In the genomic region with DNA sequence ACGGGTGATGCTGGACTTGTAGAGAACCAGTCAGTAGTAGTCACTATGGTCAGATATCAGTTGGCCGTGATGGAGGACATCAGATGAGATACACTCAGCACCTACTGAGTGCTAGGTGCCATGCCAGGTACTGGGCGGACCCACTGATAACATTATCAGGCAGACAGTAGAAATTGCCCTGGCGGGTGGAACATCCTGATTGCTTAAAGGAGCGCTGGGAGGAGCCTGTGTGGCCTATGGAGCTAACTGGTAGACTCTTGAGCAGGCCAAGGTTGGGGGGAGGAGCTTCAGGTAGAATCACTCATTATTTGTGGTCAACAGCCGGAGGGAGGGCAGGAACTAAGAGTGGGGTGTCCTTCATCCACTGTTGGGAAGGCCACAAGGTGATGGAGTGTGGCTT, we compare ENCODE assay signal across 16 mouse cellular contexts. TPM values are rescaled to one million over a fixed set of nuclear protein-coding genes. Genes with fewer than 3 reads are reported as not detected.
DNase-seq lines count a peak whose midpoint lies in the region; ATAC-seq and TF ChIP-seq lines count a peak whose summit lies in the region.
"Had no signal": no experiment of that assay in that cellular context is flagged by ENCODE, and none has a peak within 500 bp of the region (broad histone marks: within the 10 kb centered on the region; RNA-seq: fewer than 3 reads in every experiment).

No protein-coding gene starts in this region.

- peaks cover 6% of the 10 kb centered on the region for H3K79me2 ChIP-seq in heart, adult 2 months (replicated peaks; ENCODE audit: control insufficient read depth, insufficient read depth, low read length)

- intact Hi-C loops in heart, adult 2 months (cut with DNase I), result no loop called here

- no peak overlapping the region for H3K4me3 ChIP-seq in heart, embryonic 10.5 days
- no peak overlapping the region for H3K4me3 ChIP-seq in heart, adult 2 months
- H3K4me3 ChIP-seq in neural tube, embryonic 11.5 days (ENCODE audit: low read depth, low read length), result no peak overlapping the region
- no peak overlapping the region for H3K4me3 ChIP-seq in intestine, embryonic 16.5 days (ENCODE audit: low read length)
- H3K4me3 ChIP-seq: embryonic facial prominence, embryonic 10.5 days; forebrain, embryonic 13.5 days; hindbrain, embryonic 15.5 days; midbrain, embryonic 12.5 days had no signal

- no peak overlapping the region for H3K9ac ChIP-seq in heart, adult 2 months (ENCODE audit: low read depth, low read length)
- no peak overlapping the region for H3K9ac ChIP-seq in neural tube, embryonic 11.5 days (ENCODE audit: low read length)
- no peak overlapping the region for H3K9ac ChIP-seq in intestine, embryonic 16.5 days (ENCODE audit: low read depth, low read length)
- H3K9ac ChIP-seq: forebrain, embryonic 13.5 days; hindbrain, embryonic 15.5 days; lung, embryonic 14.5 days; midbrain, embryonic 12.5 days had no signal

- peak overlapping the region; percentile 87; the same call in 1 of the 2 replicates for H3K27ac ChIP-seq in heart, embryonic 10.5 days
- H3K27ac ChIP-seq in heart, adult 2 months, result no peak overlapping the region
- H3K27ac ChIP-seq in neural tube, embryonic 11.5 days (ENCODE audit: low read depth, low read length), result no peak overlapping the region
- H3K27ac ChIP-seq in intestine, embryonic 16.5 days (ENCODE audit: low read length), result no peak overlapping the region
- H3K27ac ChIP-seq: embryonic facial prominence, embryonic 10.5 days; forebrain, embryonic 13.5 days; hindbrain, embryonic 15.5 days; midbrain, embryonic 12.5 days had no signal

- no peak for DNase-seq in heart, embryonic 10.5 days (ENCODE audit: low spot score)
- DNase-seq in heart, adult 2 months, result no peak
- peak; percentile 9 for DNase-seq in neural tube, embryonic 11.5 days (ENCODE audit: low spot score)
- no peak for DNase-seq in neural tube, embryonic 10.5 days (ENCODE audit: extremely low spot score, low spot score)
- DNase-seq in urinary bladder, postnatal 4 days (ENCODE audit: low spot score in 2 of 2), result no peak
- no peak for DNase-seq in right cerebral cortex, postnatal 14 days
- DNase-seq: kidney, adult 18-20 months; kidney, postnatal 14 days; lung, embryonic 14.5 days; lung, postnatal 4 days; thymus, adult 18-20 months had no signal

- no peaks in the 10 kb centered on the region for H3K27me3 ChIP-seq in heart, embryonic 10.5 days (ENCODE audit: insufficient read depth, poor library complexity, severe bottlenecking)
- no peaks in the 10 kb centered on the region for H3K27me3 ChIP-seq in heart, adult 2 months (ENCODE audit: control insufficient read depth, insufficient read depth, low read length)
- no peaks in the 10 kb centered on the region for H3K27me3 ChIP-seq in neural tube, embryonic 11.5 days (ENCODE audit: control insufficient read depth, insufficient read depth, low read length)
- H3K27me3 ChIP-seq in intestine, embryonic 16.5 days (replicated peaks; ENCODE audit: control insufficient read depth, insufficient read depth, low read length), result no peaks in the 10 kb centered on the region
- H3K27me3 ChIP-seq: forebrain, embryonic 13.5 days; hindbrain, embryonic 15.5 days had no signal

- TF ChIP-seq POLR2A in heart, adult 2 months (IDR thresholded peaks at IDR 0.05; ENCODE audit: insufficient read depth, low read depth, low read length), result no peak

- ATAC-seq in neural tube, embryonic 11.5 days (ENCODE audit: insufficient read depth, low FRiP score, low TSS enrichment), result no peak
- ATAC-seq in intestine, embryonic 16.5 days, result peak; percentile 46; the same call in 1 of the 2 replicates
- ATAC-seq: forebrain, embryonic 13.5 days had no signal

- no peaks in the 10 kb centered on the region for H3K9me3 ChIP-seq in heart, embryonic 10.5 days
- H3K9me3 ChIP-seq in neural tube, embryonic 11.5 days (ENCODE audit: control insufficient read depth, low read length), result no peaks in the 10 kb centered on the region
- H3K9me3 ChIP-seq in intestine, embryonic 16.5 days (ENCODE audit: control insufficient read depth, low read length), result no peaks in the 10 kb centered on the region
- H3K9me3 ChIP-seq: embryonic facial prominence, embryonic 10.5 days; forebrain, embryonic 13.5 days; hindbrain, embryonic 15.5 days; midbrain, embryonic 12.5 days had no signal

- 57% methylated on average over 6 of the region's 6 CpGs for WGBS in heart, embryonic 10.5 days
- 72% methylated on average over 6 of the region's 6 CpGs for WGBS in heart, adult 2 months
- WGBS in neural tube, embryonic 11.5 days, result 88% methylated on average over 6 of the region's 6 CpGs
- 70% methylated on average over 6 of the region's 6 CpGs for WGBS in intestine, embryonic 16.5 days

- no peak for TF ChIP-seq CTCF in heart, adult 2 months (IDR thresholded peaks at IDR 0.05)

- no peak overlapping the region for H3K4me2 ChIP-seq in neural tube, embryonic 11.5 days (ENCODE audit: low read depth)
- H3K4me2 ChIP-seq in intestine, embryonic 16.5 days (ENCODE audit: low read depth, low read length), result no peak overlapping the region
- H3K4me2 ChIP-seq: forebrain, embryonic 13.5 days; hindbrain, embryonic 15.5 days; lung, embryonic 14.5 days; midbrain, embryonic 12.5 days had no signal

- H3K4me1 ChIP-seq in heart, embryonic 10.5 days, result peaks cover 73% of the 10 kb centered on the region
- H3K4me1 ChIP-seq in heart, adult 2 months (ENCODE audit: control insufficient read depth, insufficient read depth, low read length), result peaks cover 22% of the 10 kb centered on the region
- H3K4me1 ChIP-seq in neural tube, embryonic 11.5 days (ENCODE audit: control insufficient read depth, insufficient read depth, low read length), result peaks cover 31% of the 10 kb centered on the region
- H3K4me1 ChIP-seq in intestine, embryonic 16.5 days (ENCODE audit: control insufficient read depth, insufficient read depth, low read length), result peaks cover 55% of the 10 kb centered on the region

- H3K36me3 ChIP-seq in heart, embryonic 10.5 days, result peaks cover 35% of the 10 kb centered on the region
- H3K36me3 ChIP-seq in heart, adult 2 months (ENCODE audit: control insufficient read depth, insufficient read depth, low read length), result 0 out of 2 replicates have a peak, but pooled peaks cover 3% of the 10 kb centered on the region
- peaks cover 5% of the 10 kb centered on the region; the same call in 1 of the 2 replicates for H3K36me3 ChIP-seq in neural tube, embryonic 11.5 days (ENCODE audit: control insufficient read depth, insufficient read depth, low read length)
- H3K36me3 ChIP-seq in intestine, embryonic 16.5 days (ENCODE audit: control insufficient read depth, insufficient read depth, low read length), result no peaks in the 10 kb centered on the region
- H3K36me3 ChIP-seq: hindbrain, embryonic 15.5 days; midbrain, embryonic 12.5 days had no signal

- TF ChIP-seq EP300 in heart, adult 2 months (IDR thresholded peaks at IDR 0.05; ENCODE audit: insufficient read depth, low read depth, low read length), result no peak

RNA-seq across cellular contexts. Expression of gene Ahdc1, which starts 17.1 kb away (rescaled TPM):
- 8.4 and 12.2 TPM in 2 replicates for polyA plus RNA-seq in heart, embryonic 10.5 days (2016; fragmentation: Nextera tagmentation; extraction: Ambion mirVana)
- total RNA-seq in heart, adult 2 months (2021), result 10 to 100 TPM; 42.6 to 50.9 TPM
- 19.5 and 21.8 TPM in 2 replicates for polyA plus RNA-seq in heart, adult 2 months (2012; rRNA removed)
- polyA plus RNA-seq in neural tube, embryonic 11.5 days (2014; fragmentation: Nextera tagmentation; extraction: Ambion mirVana), result 6.1 and 7.2 TPM in 2 replicates
- 5.3 and 5.7 TPM in 2 replicates for polyA plus RNA-seq in intestine, embryonic 16.5 days (2015; fragmentation: Nextera tagmentation; extraction: Ambion mirVana)

RNA-seq across cellular contexts. Expression of gene Fgr, which starts 54.3 kb away (rescaled TPM):
- 0.36 and 0.43 TPM in 2 replicates for polyA plus RNA-seq in heart, embryonic 10.5 days (2016; fragmentation: Nextera tagmentation; extraction: Ambion mirVana)
- under 1 TPM; 0.43 to 0.47 TPM for total RNA-seq in heart, adult 2 months (2021)
- polyA plus RNA-seq in heart, adult 2 months (2012; rRNA removed), result 0.73 and 1.7 TPM in 2 replicates
- 0.09 and 0.24 TPM in 2 replicates for polyA plus RNA-seq in neural tube, embryonic 11.5 days (2014; fragmentation: Nextera tagmentation; extraction: Ambion mirVana)
- 3.1 and 3.5 TPM in 2 replicates for polyA plus RNA-seq in intestine, embryonic 16.5 days (2015; fragmentation: Nextera tagmentation; extraction: Ambion mirVana)
- polyA plus RNA-seq: forebrain, embryonic 13.5 days had no signal
